ENCODE assay signal across 1 mouse cellular context in genomic region chr1:172126376-172127347, GRCm38 (mm10).
TF ChIP-seq lines count a peak whose summit lies in the region.

Pex19 (plus strand) TSS chr1:172126755.

TF ChIP-seq in MEL, 35 proteins besides CTCF, POLR2A, EP300 and RAD21 (continued from another document):
- TF ChIP-seq E2F4 (IDR thresholded peaks at IDR 0.05; ENCODE audit: borderline replicate concordance, low read depth, low read length) (0 out of 2 replicates have a peak, but pooled peaks have one; percentile 13), POLR2AphosphoS5 (IDR thresholded peaks at IDR 0.05; ENCODE audit: borderline replicate concordance, low read depth, low read length) (no peak), KAT2A (conservative IDR thresholded peaks at IDR 0.05; ENCODE audit: low read depth, low read length) (no peak; the same call in 1 of the 2 replicates), MXI1 (IDR thresholded peaks at IDR 0.05; ENCODE audit: low read depth, low read length) (peak; percentile 99), ELF1 (IDR thresholded peaks at IDR 0.05; ENCODE audit: low read depth, low read length) (no peak), CHD2 (IDR thresholded peaks at IDR 0.05; ENCODE audit: low read length) (no peak), ZKSCAN1 (IDR thresholded peaks at IDR 0.05; ENCODE audit: low read depth, low read length) (no peak), MYB (IDR thresholded peaks at IDR 0.05; ENCODE audit: low read depth, low read length) (no peak), SIN3A (IDR thresholded peaks at IDR 0.05; ENCODE audit: low read length) (peak; percentile 100), TBP (IDR thresholded peaks at IDR 0.05; ENCODE audit: low read depth, low read length) (0 out of 2 replicates have a peak, but pooled peaks have one; percentile 6), USF2 (IDR thresholded peaks at IDR 0.05; ENCODE audit: borderline replicate concordance in 1 of 2, insufficient read depth in 1 of 2, low read depth in 1 of 2, low read length in 2 of 2) (no peak), USF1 (IDR thresholded peaks at IDR 0.05; ENCODE audit: low read depth, low read length) (peak; percentile 83), ETS1 (IDR thresholded peaks at IDR 0.05; ENCODE audit: low read depth, low read length) (no peak), GATA1 (IDR thresholded peaks at IDR 0.05; ENCODE audit: low read depth, low read length) (no peak)
TF ChIP-seq in MEL: peak in this region for 12.
